Mouse (Mus musculus): ENCODE measurements around the gene Diexf. TPM values are rescaled to one million over a fixed set of nuclear protein-coding genes. Genes with fewer than 3 reads are reported as not detected.

The Diexf gene
- total RNA-seq (2015) = 11.3 and 15.1 TPM in 2 replicates
- 20.7 and 33.6 TPM in 2 replicates for total RNA-seq (2017)

- peak; percentile 96 for ATAC-seq (replicated peaks; ENCODE audit: poor library complexity)
Observed at GRCm38 (mm10) chr1:193129786-193130455, at the start of gene Diexf. TSS of gene Diexf (minus strand) at chr1:193130272.

GRCm38 (mm10) chr1:193174143-193174733, 44.2 kb upstream of the Diexf start:
- 0 out of 2 replicates have a peak, but pooled peaks have one; percentile 9 for ATAC-seq (replicated peaks; ENCODE audit: poor library complexity)

DNA sequence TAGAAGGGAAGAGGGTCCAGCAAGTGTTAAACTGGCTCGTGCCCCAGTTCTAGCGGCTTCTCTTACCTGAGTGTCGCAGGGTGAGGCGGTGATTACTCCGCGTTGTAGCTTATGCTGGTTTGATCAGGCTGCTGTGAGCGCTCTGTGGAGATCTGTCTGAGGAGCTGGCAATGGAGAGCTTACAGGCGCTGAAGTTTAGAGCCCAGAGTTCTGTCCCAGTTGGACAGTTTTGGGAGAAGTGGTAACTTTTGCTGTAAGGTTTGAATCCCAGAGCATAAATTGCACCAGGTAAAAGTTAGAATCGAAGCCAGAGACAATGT, 43.7 kb upstream of the Diexf start:
- no peak for ATAC-seq (replicated peaks; ENCODE audit: poor library complexity)

- ATAC-seq (replicated peaks; ENCODE audit: poor library complexity) = peak; percentile 83
Observed at GRCm38 (mm10) chr1:193172991-193173809, 43.1 kb upstream of the Diexf start.

- ATAC-seq (replicated peaks; ENCODE audit: poor library complexity) = 0 out of 2 replicates have a peak, but pooled peaks have one; percentile 13
Observed at GRCm38 (mm10) chr1:193169856-193170255, 39.8 kb upstream of the Diexf start.

GRCm38 (mm10) chr1:193169228-193169627, 39.2 kb upstream of the Diexf start:
- ATAC-seq (replicated peaks; ENCODE audit: poor library complexity) = no peak

DNA sequence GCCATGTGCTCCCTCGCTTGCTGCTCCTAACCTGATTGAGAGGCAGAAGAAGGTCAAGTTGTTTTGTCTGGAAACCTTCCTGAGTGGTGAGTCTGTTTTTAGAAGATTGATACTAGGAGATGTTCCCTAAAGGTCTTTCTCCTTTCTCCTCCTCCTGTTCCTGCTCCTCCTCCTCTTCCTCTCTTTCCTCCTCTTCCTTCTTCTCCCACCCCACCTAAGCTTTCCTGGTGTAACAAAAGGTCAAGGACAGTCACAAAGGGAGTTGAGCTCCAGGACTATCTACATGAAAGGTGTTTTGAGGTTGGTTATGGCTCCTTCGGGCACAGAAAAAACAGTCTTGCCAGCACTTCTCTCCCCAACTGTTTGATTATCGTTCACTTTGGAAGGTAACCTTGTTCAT, 37.7 kb upstream of the Diexf start, which contains the start of gene A130010J15Rik:
A130010J15Rik (plus strand) TSS at position 301 of the 400 bp plus-strand sequence.
- no peak for ATAC-seq (replicated peaks; ENCODE audit: poor library complexity)

GRCm38 (mm10) chr1:193160317-193161032, 30.4 kb upstream of the Diexf start:
- peak; percentile 92 for ATAC-seq (replicated peaks; ENCODE audit: poor library complexity)

DNA sequence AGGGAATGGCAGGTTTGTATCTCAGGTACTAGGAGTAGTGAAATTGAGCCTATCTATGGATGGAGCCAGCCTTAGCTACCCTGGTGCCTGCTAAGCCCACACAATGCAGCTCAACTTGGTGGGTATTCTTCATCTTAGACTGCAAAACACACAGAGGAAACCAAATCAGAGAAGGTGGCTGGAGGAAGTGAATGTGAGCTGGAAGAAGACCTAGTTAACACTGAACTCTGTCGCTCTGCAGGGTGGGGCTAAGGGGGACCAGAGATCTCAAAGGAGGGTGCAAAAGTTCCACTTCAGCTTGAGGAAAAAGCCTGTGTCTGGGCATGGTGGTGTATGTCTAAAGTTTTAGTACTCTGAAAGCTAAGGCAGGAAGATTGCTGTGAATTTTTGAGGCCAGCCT, 29.5 kb upstream of the Diexf start:
- no peak for ATAC-seq (replicated peaks; ENCODE audit: poor library complexity)

DNA sequence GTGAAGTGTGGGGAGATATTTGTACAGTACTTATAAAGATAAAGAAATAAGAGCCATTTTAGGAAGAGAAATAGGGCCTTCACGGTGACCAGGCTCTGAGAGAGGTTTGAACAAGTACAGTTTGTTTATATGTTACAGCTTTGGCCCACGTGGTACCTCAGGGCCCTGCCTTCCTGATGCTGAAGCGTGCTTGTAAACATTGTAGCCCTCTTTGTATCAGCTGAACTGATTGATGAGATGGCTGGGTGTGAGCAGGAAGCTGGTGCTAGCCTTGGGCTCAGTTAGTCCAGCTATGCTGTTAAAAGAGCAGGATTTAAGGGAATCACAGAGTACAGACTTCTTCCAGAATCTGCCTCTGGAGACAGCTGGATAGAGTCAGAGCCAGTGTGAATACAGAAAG, 29.1 kb upstream of the Diexf start:
- no peak for ATAC-seq (replicated peaks; ENCODE audit: poor library complexity)

DNA sequence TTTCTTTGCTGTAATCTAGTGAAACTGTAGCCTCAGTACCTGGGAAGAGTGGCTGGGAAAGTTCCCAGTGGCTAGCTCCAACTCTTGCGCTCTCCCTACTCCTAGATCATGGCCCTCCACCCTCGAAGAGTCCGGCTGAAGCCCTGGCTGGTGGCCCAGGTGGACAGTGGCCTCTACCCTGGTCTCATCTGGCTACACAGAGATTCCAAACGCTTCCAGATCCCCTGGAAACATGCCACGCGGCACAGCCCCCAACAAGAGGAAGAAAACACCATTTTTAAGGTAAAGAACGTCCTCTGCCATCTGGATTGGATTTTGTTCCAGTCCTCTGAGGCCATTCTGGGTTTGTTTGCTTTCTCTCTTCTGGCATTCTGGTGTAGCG, 27.0 kb upstream of the Diexf start:
- ATAC-seq (replicated peaks; ENCODE audit: poor library complexity) = no peak

- peak; percentile 22 for ATAC-seq (replicated peaks; ENCODE audit: poor library complexity)
Observed at GRCm38 (mm10) chr1:193156316-193157110, 26.4 kb upstream of the Diexf start.

- ATAC-seq (replicated peaks; ENCODE audit: poor library complexity) = no peak
Observed at GRCm38 (mm10) chr1:193153561-193153960, 23.5 kb upstream of the Diexf start.

- ATAC-seq (replicated peaks; ENCODE audit: poor library complexity) = peak; percentile 86
Observed at GRCm38 (mm10) chr1:193152872-193153271, 22.8 kb upstream of the Diexf start, which contains the start of gene Irf6. TSS of gene Irf6 (plus strand) at chr1:193153111.

GRCm38 (mm10) chr1:193151134-193151533, 21.1 kb upstream of the Diexf start:
- ATAC-seq (replicated peaks; ENCODE audit: poor library complexity) = no peak

DNA sequence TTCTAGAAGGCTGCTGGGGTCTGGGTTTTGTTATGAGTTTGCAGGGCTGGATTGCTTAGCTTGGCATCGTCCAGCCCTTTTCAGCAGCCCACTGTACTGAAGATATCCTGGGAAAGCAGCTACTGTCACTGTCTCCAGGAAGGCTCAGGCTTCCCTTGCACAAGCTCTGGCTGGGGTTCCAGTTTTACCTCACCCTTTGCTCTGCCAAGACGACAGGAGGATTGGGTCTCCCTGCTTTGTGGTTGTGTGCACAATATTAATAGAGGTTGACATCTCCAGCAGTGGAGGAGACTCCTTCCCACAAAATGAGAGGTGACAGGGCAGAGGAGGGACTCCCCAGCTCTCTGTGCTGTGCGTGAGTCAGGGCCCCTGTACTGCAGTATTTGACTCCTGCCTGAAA, 19.2 kb upstream of the Diexf start:
- ATAC-seq (replicated peaks; ENCODE audit: poor library complexity) = no peak

- ATAC-seq (replicated peaks; ENCODE audit: poor library complexity) = no peak
Observed at GRCm38 (mm10) chr1:193146416-193146815, 16.3 kb upstream of the Diexf start.

- peak; percentile 84 for ATAC-seq (replicated peaks; ENCODE audit: poor library complexity)
Observed at GRCm38 (mm10) chr1:193145101-193145500, 15.0 kb upstream of the Diexf start.

DNA sequence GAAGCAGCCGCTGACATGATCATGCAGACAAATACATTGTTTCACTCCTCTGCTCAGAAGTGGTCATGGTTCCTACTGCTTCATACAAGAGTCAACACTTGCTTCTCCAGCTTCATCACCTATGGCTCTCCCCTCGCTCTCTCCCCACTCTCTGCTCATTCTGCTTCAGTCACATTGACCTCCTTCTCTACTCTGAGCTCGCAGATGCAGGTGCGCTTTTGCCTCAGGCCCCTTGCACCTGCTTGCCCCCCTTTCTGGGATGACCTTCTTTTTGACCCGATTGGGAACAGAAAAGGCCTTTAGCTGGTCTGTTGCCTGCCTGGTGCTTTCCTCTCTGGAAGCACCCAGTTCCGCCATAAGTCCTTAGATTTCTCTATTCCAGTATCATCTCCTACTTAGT, 14.4 kb upstream of the Diexf start:
- ATAC-seq (replicated peaks; ENCODE audit: poor library complexity) = no peak

- ATAC-seq (replicated peaks; ENCODE audit: poor library complexity) = no peak; the same call in 1 of the 2 replicates
Observed at GRCm38 (mm10) chr1:193142517-193143062, 12.5 kb upstream of the Diexf start.

All from megakaryocyte progenitor cell, adult 5-6 weeks (primary cell).